Mouse (Mus musculus) MEL (cell line): ENCODE measurements around the gene Cpd.

Experiments used
- CTCF ChIP-seq, 3 experiments: IDR thresholded peaks in 2 of 3; conservative IDR thresholded peaks in 1 of 3; 2 replicates each; pipeline ENCODE4 v1.5.1; 2011 to 2012; ENCODE audit warnings: low read length in 3 of 3, low read depth in 2 of 3, mild to moderate bottlenecking in 2 of 3, improper control_type of control experiment in 1 of 3, inconsistent platforms in 1 of 3, mixed read lengths in 1 of 3, moderate library complexity in 1 of 3; ENCODE audit not compliant: control insufficient read depth in 1 of 3, insufficient read depth in 1 of 3, poor library complexity in 1 of 3, severe bottlenecking in 1 of 3
- JUND ChIP-seq: IDR thresholded peaks from 2 replicates; pipeline ENCODE4 v1.6.1; 2011; ENCODE audit warnings: low read depth, mild to moderate bottlenecking, improper control_type of control experiment, low read length
- KAT2A ChIP-seq: conservative IDR thresholded peaks from 2 replicates; pipeline ENCODE4 v1.6.1; 2012; ENCODE audit warnings: low read depth, low read length, improper control_type of control experiment, inconsistent platforms
- MAX ChIP-seq: IDR thresholded peaks from 2 replicates; pipeline ENCODE4 v1.6.1; 2011; ENCODE audit warnings: low read length, improper control_type of control experiment
- MEF2A ChIP-seq: IDR thresholded peaks from 2 replicates; pipeline ENCODE4 v1.6.1; 2014; ENCODE audit warnings: low read depth, mild to moderate bottlenecking, inconsistent platforms, low read length, improper control_type of control experiment; ENCODE audit not compliant: poor library complexity, insufficient replicate concordance, severe bottlenecking; ENCODE audit errors: extremely low read depth
- MYC ChIP-seq: IDR thresholded peaks from 2 replicates; pipeline ENCODE4 v1.6.1; 2011; ENCODE audit warnings: low read depth, mild to moderate bottlenecking, low read length, improper control_type of control experiment, moderate library complexity
- NELFE ChIP-seq: IDR thresholded peaks from 2 replicates; pipeline ENCODE4 v1.6.1; 2011; ENCODE audit warnings: low read depth, low read length, improper control_type of control experiment
- NRF1 ChIP-seq: IDR thresholded peaks from 2 replicates; pipeline ENCODE4 v1.6.1; 2014; ENCODE audit warnings: low read depth, mild to moderate bottlenecking, inconsistent platforms, low read length, improper control_type of control experiment, moderate library complexity; ENCODE audit not compliant: poor library complexity, insufficient read depth, severe bottlenecking
- POLR2A ChIP-seq, 2 experiments: IDR thresholded peaks; 2 replicates each; pipeline ENCODE4 v1.6.1; 2011 to 2012; ENCODE audit warnings: low read length in 2 of 2, mild to moderate bottlenecking in 2 of 2, control low read depth in 1 of 2, improper control_type of control experiment in 1 of 2, low read depth in 1 of 2, moderate library complexity in 1 of 2; ENCODE audit not compliant: control insufficient read depth in 1 of 2, insufficient read depth in 1 of 2, poor library complexity in 1 of 2
- TAL1 ChIP-seq: IDR thresholded peaks from 2 replicates; pipeline ENCODE4 v1.6.1; 2012; ENCODE audit warnings: mild to moderate bottlenecking, inconsistent platforms, low read length, moderate library complexity, mixed read lengths
- USF2 ChIP-seq, 2 experiments: IDR thresholded peaks; 2 replicates each; pipeline ENCODE4 v1.6.1; 2011 to 2012; ENCODE audit warnings: improper control_type of control experiment in 2 of 2, low read length in 2 of 2, borderline replicate concordance in 1 of 2, inconsistent platforms in 1 of 2, low read depth in 1 of 2, mild to moderate bottlenecking in 1 of 2; ENCODE audit not compliant: insufficient read depth in 1 of 2
- ZKSCAN1 ChIP-seq: IDR thresholded peaks from 2 replicates; pipeline ENCODE4 v1.6.1; 2012; ENCODE audit warnings: low read depth, mild to moderate bottlenecking, inconsistent platforms, low read length, improper control_type of control experiment, moderate library complexity

DNA sequence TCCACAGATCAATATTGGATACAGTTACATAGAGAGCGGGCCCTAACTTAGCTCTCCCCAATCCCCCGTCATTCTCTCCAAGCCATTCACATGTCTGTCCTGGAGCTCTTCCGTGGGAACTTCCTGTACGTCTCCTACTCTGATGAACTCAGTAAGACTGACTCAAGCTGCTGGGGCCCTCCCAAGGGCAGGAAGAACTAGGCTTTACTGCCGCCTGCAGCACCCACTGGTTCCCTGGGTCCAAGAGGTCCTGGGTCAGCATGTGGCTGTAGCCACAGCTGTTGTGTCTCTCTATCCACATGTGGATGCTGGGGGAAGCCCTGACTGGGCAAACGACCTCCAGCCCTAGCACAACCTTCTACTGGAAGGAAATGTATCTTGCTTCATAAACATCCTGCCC, 27.9 kb upstream of the Cpd start:
- TF ChIP-seq NELFE (no peak), MAX (no peak), KAT2A (no peak), MYC (no peak), CTCF (IDR thresholded peaks at IDR 0.05 in 2 of 3, conservative IDR thresholded peaks at IDR 0.05 in 1 of 3; ENCODE audit: control insufficient read depth in 1 of 3, insufficient read depth in 1 of 3, low read depth in 2 of 3, low read length in 3 of 3, poor library complexity in 1 of 3, severe bottlenecking in 1 of 3) (no peak), JUND (no peak), ZKSCAN1 (no peak), POLR2A (IDR thresholded peaks at IDR 0.05; ENCODE audit: control insufficient read depth in 1 of 2, insufficient read depth in 1 of 2, low read depth in 1 of 2, low read length in 2 of 2, poor library complexity in 1 of 2) (no peak), MEF2A (no peak), USF2 (IDR thresholded peaks at IDR 0.05; ENCODE audit: borderline replicate concordance in 1 of 2, insufficient read depth in 1 of 2, low read depth in 1 of 2, low read length in 2 of 2) (no peak), TAL1 (no peak), NRF1 (no peak)
